Mouse (Mus musculus) megakaryocyte, adult 5-6 weeks (primary cell): ENCODE measurements around the gene Cxcr2. TPM values are rescaled to one million over a fixed set of nuclear protein-coding genes. Genes with fewer than 3 reads are reported as not detected.
A peak's percentile ranks its signal among the peaks of the same experiment; 100 is the strongest.

Experiments
- ATAC-seq: 2 replicates; pipeline ENCODE4 v1.8.0; 2016; ENCODE audit warnings: mild to moderate bottlenecking, inconsistent platforms; ENCODE audit not compliant: poor library complexity, severe bottlenecking
- total RNA-seq, 2 experiments: library from RNA; stranded (forward) in 1 of 2; stranded (reverse) in 1 of 2; fragments of 153-499, 151-499 nt in 1 of 2; fragments of 221-1000, 200-1000 nt in 1 of 2; gene quantifications; 2 replicates each; pipeline versions ENCODE4 v1.2.3 to v1.2.4; 2015 to 2017

Cxcr2 gene
- total RNA-seq, 2 experiments from 2014 or later: 63.7 to 77.3 TPM

GRCm38 (mm10) chr1:74195961-74196360 is 42.2 kb downstream of the Cxcr2 start:
- peak; percentile 98 for ATAC-seq

- ATAC-seq: no peak
Observed at GRCm38 (mm10) chr1:74196621-74197419, 43.0 kb downstream of the Cxcr2 start.

- no peak for ATAC-seq
Observed at GRCm38 (mm10) chr1:74197726-74198470, 44.1 kb downstream of the Cxcr2 start.

- ATAC-seq: no peak
Observed at GRCm38 (mm10) chr1:74199046-74199445, 45.3 kb downstream of the Cxcr2 start.

- ATAC-seq: no peak
Observed at GRCm38 (mm10) chr1:74201048-74201844, 47.5 kb downstream of the Cxcr2 start.

GRCm38 (mm10) chr1:74203457-74203856 is 49.7 kb downstream of the Cxcr2 start:
- no peak for ATAC-seq

GRCm38 (mm10) chr1:74205881-74206280 is 52.1 kb downstream of the Cxcr2 start:
- ATAC-seq: peak; percentile 84

GRCm38 (mm10) chr1:74206642-74207041 is 52.9 kb downstream of the Cxcr2 start:
- ATAC-seq: no peak

GRCm38 (mm10) chr1:74207906-74208305 is 54.1 kb downstream of the Cxcr2 start:
- ATAC-seq: no peak

- no peak for ATAC-seq
Observed at GRCm38 (mm10) chr1:74208941-74209340, 55.2 kb downstream of the Cxcr2 start.

Other genes starting within 250 kb of the Cxcr2 start
- 4.9 and 5.5 TPM in 2 replicates for gene Tns1, start 29.5 kb upstream of the Cxcr2 start, total RNA-seq (2015)
- gene Tns1, start 29.5 kb upstream of the Cxcr2 start, total RNA-seq (2017): 2.9 and 3.2 TPM in 2 replicates
- gene Rufy4, start 28.4 kb upstream of the Cxcr2 start, total RNA-seq (2015): 0.25 and 0.38 TPM in 2 replicates
- gene Rufy4, start 28.4 kb upstream of the Cxcr2 start, total RNA-seq (2017): 1.1 and 2.5 TPM in 2 replicates
- 0.20 and 0.87 TPM in 2 replicates for gene Cxcr1, start 40.6 kb downstream of the Cxcr2 start, total RNA-seq (2015)
- gene Cxcr1, start 40.6 kb downstream of the Cxcr2 start, total RNA-seq (2017): 0.18 TPM in 1 of 2 replicates, not detected in the other
- gene Arpc2, start 82.1 kb downstream of the Cxcr2 start, total RNA-seq (2015): 1,564 and 1,782 TPM in 2 replicates
- 803 and 834 TPM in 2 replicates for gene Arpc2, start 82.1 kb downstream of the Cxcr2 start, total RNA-seq (2017)
- gene Gpbar1, start 124.6 kb downstream of the Cxcr2 start, total RNA-seq (2015): not detected in 2 replicates
- not detected in 2 replicates for gene Gpbar1, start 124.6 kb downstream of the Cxcr2 start, total RNA-seq (2017)
- 27.8 and 33.6 TPM in 2 replicates for gene Aamp, start 130.7 kb downstream of the Cxcr2 start, total RNA-seq (2015)
- 48.2 and 59.5 TPM in 2 replicates for gene Aamp, start 130.7 kb downstream of the Cxcr2 start, total RNA-seq (2017)
- 23.5 and 23.6 TPM in 2 replicates for gene Pnkd, start 130.9 kb downstream of the Cxcr2 start, total RNA-seq (2015)
- gene Pnkd, start 130.9 kb downstream of the Cxcr2 start, total RNA-seq (2017): 7.7 and 8.9 TPM in 2 replicates
- gene Tmbim1, start 151.6 kb downstream of the Cxcr2 start, total RNA-seq (2015): 13.6 and 15.5 TPM in 2 replicates
- gene Tmbim1, start 151.6 kb downstream of the Cxcr2 start, total RNA-seq (2017): 11.3 and 13.8 TPM in 2 replicates
- gene Catip, start 208.1 kb downstream of the Cxcr2 start, total RNA-seq (2015): 0.07 TPM in 1 of 2 replicates, not detected in the other
- 0.26 TPM in 1 of 2 replicates, not detected in the other for gene Catip, start 208.1 kb downstream of the Cxcr2 start, total RNA-seq (2017)
- 54.7 and 60.8 TPM in 2 replicates for gene Slc11a1, start 221.2 kb downstream of the Cxcr2 start, total RNA-seq (2015)
- gene Slc11a1, start 221.2 kb downstream of the Cxcr2 start, total RNA-seq (2017): 46.2 and 48.1 TPM in 2 replicates
- 130 and 145 TPM in 2 replicates for gene Ctdsp1, start 237.5 kb downstream of the Cxcr2 start, total RNA-seq (2015)
- 53.2 and 61.1 TPM in 2 replicates for gene Ctdsp1, start 237.5 kb downstream of the Cxcr2 start, total RNA-seq (2017)